Mouse (Mus musculus) lung, postnatal 10 days (tissue): ENCODE measurements around the gene Lefty1.
A peak's percentile ranks its signal among the peaks of the same experiment; 100 is the strongest.

Experiments used
- DNase-seq: peaks from one replicate; pipeline ENCODE4 v3.0.0; 2021

The Lefty1 gene

DNA sequence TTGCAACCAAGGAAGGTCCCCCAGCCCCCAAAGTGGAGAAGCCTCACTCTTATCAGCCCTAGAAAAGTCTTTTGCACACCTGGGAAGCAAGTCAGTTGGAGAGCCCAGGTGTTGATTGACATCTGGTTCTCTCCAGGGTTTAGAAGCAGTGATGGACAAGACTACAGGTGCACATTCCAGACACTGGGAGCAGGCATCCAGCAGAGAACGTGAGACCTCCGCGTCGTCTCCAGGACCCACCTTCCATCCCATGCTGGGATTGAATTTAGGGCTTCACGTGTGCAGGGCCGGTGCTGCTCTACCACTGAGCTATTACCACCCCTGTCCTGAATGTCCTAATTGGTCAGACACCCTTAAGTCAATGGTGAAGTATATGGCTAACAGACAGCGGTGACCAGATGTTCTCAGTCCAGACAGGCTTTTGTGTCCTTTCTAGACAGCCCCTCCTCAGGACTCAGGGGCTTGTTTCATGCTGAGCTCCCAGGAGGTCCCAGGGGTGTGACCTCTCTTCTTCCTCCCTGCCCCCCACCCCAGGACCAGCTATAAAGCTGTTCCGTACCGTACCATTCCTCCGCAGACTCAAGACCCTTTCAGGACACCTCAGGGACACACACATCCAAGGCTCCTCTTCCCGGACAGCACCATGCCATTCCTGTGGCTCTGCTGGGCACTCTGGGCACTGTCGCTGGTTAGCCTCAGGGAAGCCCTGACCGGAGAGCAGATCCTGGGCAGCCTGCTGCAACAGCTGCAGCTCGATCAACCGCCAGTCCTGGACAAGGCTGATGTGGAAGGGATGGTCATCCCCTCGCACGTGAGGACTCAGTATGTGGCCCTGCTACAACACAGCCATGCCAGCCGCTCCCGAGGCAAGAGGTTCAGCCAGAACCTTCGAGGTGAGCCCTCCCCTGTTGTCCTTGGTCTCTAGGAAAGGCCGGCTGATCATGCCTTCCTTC is at the start of gene Lefty1:
Gene Lefty1 (plus strand): TSS at position 556 of the 953 bp plus-strand sequence.
- DNase-seq = no peak

DNA sequence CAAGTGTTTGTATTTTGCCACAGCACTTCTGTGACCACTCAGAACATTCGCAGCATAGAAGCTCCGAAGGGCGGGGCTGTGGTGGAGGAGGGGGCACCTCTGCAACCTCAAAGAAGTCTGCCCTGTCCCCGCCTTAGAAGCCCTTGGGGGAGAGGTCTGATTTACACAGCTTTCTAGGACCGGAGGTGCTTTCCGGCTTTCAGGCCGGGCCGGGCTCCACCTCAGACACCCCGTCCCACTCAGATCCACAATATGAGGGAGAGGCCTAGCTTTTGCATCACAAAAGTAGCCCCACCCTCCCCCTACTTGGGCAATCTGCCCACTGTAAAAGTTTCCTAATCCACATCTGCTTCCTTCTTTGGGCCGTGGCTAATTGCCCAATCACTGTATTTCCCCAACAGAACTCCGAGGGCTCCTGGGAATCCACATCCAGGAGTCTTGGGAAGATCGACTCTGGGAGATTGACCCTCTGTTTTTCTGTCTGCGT is 46.2 kb upstream of the Lefty1 start:
- DNase-seq = peak; percentile 97

DNA sequence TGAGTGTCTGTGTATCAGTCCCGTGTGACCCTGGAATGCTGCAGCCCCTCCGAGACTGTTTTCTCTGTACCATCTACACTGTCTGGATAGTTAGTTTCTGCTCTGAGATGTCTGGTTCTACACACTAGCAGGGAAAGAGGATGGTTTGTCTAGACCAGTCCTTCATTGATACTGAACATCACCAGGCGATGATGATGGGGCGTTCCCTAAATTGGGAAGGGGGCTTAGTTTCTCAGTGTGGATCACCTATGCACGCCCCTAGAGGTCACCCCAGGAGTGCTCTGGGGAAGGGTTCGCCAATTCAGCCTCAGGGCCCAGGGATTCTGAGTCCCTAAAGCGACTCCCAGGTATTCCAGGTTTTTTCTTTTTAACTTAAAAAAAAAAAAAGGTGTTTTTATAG is 45.6 kb upstream of the Lefty1 start:
- no peak for DNase-seq

DNA sequence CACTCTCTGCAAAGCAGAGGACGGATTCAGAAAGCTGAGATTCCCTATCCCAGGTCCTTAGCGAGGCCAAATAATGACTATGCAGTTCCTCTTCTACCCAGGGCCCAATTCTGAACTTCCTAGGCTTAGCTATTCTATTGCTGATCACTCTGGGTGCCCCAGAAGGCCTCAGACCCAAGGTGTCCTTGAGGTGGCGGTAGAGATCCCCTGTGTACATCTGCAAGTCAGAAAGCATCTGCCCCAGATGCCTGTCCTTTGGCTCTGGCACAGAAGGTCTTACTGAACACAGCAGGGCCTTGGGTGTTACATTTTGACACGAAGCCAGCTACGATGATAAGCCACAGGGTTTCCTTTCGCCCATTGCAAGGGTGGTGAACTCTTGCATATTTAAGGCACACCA is 45.0 kb upstream of the Lefty1 start:
- DNase-seq = peak; percentile 49

DNA sequence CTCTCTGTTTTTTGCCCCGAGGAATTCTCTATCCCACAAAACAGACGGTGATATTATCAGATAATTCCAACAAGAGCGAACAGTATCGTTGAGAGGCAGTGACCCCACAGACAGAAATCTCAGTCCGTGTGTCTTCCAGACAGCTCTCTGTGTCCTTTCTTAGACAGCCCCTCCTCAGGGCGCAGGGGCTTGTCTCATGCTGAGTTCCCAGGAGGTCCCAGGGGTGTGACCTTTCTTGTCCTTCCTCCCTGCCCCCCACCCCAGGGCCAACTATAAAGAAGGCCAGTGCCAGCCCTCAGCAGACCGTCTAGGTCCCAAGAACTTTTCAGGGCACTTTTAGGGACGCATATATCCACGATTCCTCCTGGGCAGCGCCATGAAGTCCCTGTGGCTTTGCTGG is 42.0 kb upstream of the Lefty1 start, which contains the start of gene Lefty2:
Gene Lefty2 (plus strand): TSS at position 301 of the 400 bp plus-strand sequence.
- DNase-seq = no peak

DNA sequence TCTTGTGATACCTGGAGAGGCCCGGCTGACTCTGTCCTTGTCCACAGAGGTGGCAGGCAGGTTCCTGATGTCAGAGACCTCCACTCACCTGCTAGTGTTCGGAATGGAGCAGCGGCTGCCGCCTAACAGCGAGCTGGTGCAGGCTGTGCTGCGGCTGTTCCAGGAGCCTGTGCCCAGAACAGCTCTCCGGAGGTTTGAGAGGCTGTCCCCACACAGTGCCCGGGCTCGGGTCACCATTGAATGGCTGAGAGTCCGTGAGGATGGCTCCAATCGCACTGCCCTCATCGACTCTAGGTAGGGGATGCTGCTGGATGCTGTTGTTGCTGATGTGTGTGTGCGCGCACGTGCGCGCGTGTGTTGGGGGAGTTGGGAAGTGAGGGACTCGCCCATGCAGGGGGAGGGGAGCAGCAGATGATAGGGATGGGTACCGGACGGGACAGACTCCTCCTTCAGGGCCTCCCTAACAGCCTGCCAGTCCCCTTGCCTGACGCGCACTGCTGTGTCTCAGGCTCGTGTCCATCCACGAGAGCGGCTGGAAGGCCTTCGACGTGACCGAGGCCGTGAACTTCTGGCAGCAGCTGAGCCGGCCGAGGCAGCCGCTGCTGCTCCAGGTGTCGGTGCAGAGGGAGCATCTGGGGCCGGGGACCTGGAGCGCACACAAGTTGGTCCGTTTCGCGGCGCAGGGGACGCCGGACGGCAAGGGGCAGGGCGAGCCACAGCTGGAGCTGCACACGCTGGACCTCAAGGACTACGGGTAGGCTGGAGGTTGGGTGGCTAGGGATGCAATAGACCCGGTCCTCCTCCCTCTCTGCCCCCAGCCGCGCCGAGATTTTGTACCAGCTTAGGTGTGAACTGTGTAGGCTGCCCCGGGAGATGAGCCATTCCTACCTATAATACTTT is 40.5 kb upstream of the Lefty1 start:
- DNase-seq = peak; percentile 13

DNA sequence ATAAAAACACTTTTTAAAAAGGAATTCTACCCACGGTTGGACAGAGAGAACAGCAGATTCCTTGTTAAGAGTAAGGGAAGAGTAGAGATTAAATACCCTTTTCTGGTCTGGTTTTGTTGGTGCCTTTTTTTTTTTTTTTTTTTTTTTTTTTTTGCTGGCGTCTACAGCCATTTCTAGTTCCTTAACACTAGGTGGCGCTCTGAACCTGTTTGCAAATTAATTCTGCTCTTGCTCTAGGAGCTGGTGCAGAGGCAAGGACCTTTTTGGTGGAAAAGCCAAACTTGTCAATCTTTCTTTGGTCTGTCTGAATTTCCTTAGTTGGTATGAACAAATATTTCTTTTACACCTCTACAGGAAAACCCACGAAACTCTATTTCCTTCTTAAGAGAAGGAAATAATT is 33.7 kb upstream of the Lefty1 start:
- DNase-seq = peak; percentile 61

DNA sequence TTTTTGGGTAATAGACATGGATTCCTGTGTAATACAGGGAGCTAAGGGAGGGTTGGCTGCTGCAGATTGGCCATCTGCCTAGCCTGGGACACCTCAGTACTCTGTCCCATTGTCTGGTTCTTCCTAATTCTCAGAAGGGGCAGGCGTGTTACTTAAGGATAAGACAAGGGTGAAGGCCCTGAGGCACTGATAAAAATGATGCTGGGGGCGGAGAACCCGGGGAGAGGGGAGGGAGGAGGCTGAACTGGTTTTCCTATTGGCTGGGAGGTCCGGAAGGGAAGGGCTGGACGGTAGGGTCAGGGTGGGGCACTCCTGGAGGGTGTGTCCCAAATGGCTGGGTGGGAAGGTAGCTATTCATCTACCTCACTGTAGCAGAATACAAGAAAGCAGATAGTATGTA is 31.9 kb upstream of the Lefty1 start:
- DNase-seq = no peak

DNA sequence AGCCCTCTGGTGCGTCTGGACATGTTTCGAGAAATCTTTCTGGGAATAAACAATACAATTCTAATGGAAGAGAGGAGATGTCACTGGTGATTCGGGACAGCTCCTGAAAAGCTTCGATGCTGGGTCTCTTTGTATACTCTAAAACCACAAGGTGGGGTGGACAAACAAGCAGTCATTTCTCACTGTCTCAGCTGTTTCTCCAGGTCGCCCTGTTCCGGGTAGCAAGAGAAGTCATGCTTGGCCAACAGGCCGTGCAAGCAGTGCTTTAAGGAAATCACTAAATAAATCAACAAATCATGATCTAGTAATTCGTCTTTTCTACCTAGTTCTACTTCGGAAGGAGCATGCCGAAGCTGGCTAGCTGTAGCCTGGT is 31.2 kb upstream of the Lefty1 start:
- DNase-seq = peak; percentile 15

DNA sequence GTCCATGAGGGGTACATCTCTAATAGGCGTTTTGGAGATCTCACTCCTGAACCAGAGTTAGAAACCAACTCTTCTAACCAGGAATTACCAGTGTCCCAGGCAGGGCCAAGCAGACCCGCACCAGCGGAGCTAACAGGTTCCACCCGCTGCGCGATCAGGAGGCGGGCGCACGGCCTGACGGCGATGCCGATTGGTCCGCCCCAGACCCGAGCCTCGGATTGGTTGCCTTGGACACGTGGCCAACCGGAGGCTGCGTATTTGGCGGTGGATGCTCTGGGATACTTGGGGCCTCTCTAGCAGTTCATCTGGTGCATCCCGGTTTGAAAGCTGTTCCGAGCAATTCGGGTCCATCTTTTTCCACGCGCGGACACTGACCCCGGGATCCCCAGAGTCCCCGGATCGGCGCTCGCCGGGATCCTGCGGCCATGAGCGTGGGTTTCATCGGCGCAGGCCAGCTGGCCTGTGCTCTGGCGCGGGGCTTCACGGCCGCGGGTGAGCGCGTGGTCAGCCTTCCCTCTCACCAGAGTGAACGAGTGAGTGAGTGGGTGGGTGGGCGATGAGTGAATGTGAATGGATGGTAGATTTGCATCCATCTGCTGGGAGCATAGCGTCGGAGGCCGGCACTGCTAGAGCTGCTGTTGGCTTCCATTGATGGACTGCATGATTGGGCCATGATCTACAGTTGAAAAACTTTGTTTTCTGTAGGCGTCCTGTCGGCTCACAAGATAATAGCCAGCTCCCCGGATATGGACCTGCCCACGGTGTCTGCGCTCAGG is 30.6 kb upstream of the Lefty1 start, which contains the start of gene Pycr2:
Gene Pycr2 (plus strand): TSS at position 255 of the 776 bp plus-strand sequence.
- peak; percentile 96 for DNase-seq

DNA sequence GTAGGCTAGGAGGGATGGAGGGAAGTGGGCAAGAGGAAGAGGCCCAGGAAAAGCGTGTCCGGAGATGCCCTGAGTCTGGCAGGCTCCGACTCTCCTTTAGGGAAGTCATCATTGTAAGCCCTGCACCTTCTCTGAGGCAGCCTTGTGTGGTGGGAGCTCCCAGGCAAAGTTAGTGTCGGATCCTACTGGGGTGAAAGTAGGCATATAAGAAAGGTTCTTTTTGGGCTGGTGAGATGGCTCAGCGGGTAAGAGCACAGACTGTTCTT is 30.1 kb upstream of the Lefty1 start:
- DNase-seq = no peak

DNA sequence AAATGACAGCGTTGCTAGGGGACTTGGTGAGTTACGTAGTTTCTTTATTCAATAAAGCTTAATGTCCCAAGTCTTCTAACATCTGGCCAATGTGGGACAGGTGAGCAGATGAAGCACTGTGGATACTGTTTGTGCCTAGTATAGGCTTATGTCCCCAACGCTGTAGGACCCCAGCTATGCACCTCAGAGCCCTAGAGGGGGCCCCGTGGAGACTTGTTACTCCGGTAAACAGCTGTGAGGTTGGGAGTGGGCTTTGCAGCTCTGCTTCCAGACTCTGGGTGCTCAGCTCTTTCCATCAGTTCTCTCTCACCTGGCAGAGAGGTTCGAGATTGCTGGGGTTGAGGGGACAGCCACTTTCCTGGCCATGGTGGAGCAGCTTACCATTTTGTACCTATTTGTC is 29.5 kb upstream of the Lefty1 start:
- DNase-seq = no peak

DNA sequence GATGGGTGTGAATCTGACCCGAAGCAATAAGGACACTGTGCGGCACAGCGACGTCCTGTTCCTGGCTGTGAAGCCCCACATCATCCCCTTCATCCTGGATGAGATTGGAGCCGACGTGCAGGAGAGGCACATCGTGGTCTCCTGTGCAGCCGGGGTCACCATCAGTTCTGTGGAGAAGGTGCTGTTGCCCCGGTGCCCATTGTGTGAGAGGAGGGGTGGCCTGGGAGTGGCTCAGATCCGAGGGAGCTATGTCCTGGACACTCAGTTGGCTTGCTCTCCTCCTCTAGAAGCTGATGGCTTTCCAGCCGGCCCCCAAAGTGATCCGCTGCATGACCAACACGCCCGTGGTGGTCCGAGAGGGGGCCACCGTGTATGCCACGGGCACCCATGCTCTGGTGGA is 28.9 kb upstream of the Lefty1 start:
- no peak for DNase-seq

DNA sequence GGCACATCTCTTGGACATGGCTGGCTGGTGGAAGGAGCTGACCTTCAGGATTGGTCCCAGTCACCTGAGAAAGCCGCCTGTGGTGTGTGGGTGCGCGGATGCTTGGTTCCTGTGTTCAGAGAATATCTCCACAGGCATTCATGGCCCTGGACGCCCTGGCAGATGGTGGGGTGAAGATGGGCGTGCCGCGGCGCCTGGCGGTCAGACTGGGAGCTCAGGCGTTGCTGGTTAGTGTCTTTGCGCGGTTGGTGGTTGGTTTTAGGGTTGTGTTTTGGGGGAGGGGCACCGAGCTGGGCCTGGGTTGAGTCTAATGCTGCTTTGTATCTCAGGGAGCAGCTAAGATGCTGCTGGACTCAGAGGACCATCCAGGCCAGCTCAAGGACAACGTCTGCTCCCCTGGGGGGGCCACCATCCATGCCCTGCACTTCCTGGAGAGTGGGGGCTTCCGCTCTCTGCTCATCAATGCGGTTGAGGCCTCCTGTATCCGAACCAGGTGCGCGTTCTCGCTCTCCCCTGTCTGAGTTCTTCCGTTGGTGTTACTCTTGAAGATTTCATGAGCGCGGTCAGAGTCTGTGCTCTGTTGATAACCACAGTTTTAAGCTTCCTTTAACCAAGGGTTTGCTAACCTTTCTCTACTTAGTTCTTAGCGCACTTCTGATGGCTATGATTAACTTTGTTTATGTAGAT is 28.2 kb upstream of the Lefty1 start:
- no peak for DNase-seq

DNA sequence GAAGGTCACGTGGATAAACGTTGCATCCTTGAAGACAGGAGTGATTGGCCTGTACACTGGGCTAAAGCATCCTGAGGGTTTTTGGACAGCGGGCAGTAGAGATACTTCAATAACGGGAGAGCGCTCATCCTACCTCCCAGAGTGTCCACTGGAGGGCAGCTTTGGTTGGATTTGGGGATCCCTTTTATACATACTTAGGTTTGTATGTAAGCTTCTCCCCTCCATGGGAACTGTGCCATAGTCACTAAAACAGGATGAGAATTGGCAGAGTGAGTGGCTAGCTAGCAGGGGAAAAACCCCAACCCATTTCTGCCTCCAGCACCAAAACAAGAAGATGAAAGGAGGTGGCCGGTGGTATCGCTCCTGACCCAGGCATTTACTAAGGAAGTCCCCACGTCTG is 23.7 kb upstream of the Lefty1 start:
- peak; percentile 54 for DNase-seq

DNA sequence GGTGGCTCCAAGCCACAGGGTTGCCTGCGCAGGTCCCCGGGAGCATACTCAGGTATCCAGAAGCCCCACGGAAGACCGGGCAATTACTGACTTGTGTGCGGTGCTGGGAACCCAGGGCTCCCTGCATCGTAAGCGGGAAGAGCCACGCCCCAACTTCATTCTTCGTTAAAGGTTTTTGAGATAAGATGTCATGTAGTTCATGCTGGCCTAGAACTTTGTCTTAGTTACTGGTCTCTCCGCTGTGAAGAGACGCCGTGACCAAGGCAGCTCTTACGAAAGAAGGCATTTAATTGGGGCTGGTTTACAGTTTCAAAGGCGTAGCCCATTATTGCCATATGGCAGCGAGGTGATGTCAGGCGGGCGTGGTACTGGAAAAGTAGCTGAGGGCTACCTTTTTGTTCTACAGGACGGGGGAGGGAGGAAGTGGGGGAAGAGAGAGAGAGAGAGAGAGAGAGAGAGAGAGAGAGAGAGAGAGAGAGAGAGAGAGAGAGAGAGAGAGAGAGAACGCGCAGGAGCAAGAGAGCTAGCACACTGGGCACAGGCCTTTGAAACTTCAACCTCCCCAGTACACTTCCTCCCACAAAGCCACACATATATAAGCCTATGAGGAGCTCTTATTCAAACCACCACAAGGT is 23.1 kb upstream of the Lefty1 start:
- no peak for DNase-seq

DNA sequence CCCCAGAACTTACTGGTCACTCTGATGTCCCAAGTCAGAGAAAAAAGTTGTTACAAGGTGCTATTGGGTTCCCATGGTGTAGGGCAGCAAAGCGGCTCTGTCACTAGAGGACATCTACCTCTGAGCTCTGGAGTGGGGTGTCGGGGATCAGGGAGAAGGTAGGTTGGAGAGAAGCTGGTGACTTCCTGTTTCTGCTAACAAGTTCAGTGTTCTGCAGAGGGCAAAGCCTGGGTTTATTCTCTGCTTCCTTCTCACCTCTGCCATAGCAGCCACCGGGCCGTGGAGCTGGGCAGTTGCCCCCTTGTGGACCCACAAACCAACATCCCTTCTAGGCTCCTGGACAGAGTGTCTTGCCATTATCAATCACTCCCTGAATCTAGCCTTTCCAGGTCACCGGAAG is 22.0 kb upstream of the Lefty1 start:
- DNase-seq = no peak

DNA sequence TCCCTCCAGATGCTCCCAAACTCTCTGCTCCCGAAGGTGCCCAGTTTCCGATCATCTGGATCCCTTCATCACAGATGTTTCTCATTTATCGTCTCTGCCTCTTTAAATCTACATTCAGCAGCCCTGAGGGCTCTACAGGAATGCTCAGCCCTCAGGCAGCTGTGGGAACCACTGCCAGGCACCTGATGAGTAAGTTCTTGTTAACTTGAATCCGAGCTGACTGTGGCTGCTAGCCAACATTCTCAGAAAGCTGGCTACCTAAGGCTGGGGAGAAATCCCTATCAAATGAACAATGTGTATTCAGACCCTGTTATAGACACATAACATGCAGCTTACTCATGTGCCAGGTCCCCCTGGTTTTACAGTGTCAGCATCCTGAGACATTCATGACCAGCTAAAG is 21.0 kb upstream of the Lefty1 start:
- DNase-seq = no peak

DNA sequence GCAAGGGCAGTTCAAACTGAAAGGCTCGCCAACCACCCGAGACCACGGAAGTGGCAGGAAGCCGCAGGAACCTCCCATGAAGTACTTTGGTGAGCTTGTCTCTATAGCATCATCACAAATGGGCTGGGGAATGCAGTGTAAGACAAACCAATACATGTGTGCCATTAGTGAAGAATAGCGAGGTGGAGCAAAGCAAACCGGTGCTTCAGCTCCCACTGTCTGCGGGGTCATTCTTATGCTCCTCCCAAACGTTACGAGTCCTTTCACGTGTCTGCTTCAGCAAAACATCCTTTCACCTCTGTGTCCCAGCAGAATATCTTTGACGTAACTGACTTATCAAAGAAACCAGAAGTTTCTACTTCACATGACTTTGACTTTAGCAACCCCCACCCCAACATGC is 18.4 kb upstream of the Lefty1 start:
- no peak for DNase-seq

DNA sequence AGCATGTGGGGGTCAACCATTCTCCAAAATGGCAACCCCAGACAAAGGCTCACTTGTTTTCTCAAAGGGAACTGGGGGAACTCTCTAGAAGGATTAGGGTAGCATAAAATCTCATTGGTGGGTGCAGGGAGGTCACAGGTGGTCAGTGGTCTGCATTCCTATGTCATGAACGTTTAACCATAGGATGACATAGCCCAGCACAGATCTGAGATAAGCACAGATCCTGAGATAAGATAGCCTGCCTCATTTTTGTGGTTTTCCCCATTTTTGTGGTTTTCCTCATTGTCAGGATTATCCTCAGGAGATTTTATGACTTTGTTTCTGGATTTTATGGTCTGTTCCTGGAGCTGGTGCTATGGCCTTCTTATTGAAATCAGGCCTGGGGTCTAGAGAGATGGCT is 17.8 kb upstream of the Lefty1 start:
- no peak for DNase-seq

DNA sequence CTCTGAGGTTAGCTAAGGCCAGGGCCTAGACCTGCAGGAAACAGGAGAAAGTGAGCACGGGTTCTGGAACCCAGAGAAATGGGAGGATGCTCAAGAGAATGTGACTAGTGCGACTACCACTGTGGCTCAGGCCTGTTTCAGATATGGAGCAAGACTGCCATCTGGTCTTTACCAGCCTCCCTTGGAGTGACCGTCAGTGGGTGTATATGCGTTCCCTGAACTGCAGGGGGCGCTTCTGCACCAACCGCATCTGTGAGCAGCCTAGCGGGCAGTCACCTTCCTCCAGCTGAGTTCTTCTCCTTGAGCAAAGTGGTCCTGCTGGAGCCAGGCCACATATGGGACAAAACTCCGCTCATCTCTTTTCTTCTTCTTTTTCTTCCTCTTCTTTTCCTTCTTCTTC is 15.1 kb upstream of the Lefty1 start:
- DNase-seq = peak; percentile 41
